Mouse (Mus musculus) c-Kit-positive CD71-positive TER-119-positive erythroid progenitor cells, embryonic 14.5 days (primary cell): ENCODE data around the gene Srgap1.

Experiments
- DNase-seq: peaks from one replicate; pipeline ENCODE4 v3.0.0-alpha.2; 2013; ENCODE audit warnings: low spot score

Gene Srgap1

DNA sequence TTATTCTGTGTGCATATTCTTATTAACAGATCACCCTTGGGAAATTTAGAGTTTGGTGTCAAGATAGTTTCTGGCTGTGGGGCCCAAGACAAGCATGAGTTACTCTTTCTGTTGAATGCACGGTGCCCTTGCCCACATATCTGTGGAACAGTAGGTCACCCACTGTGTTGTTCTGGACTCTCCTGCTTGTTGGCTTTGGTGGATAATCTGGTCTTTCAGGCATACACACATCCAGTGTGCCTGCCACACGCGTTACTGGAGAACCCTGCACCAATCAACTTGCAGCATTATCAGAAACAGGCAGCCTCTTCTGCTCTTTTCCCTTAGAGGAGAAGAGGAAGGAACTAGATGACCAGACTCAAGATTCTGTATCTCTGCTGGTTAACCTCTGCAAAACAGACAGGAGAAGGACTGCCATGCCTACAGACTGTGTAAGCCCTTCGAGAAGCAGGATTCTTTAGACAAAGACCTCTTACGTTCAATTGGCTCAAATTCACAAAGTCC is 217.3 kb downstream of the Srgap1 start:
- DNase-seq: no peak

DNA sequence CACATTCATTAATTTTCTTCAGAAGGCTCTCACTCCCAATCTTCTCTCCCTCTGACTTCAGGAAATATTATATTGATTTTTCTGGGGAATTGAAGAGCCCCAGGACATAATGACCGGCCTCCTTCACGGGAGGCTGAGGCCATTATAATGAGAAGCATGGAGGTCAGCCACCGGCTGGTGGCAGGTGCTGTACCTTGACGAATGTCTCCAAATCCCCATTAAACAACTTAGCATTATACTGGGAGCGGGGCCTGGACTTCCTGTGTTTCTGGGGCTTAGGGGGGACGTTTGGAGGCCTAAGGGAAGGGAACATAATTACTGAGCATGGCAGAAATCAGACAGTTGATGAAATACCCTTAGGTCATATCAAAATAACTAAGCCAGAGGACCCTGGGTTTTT is 218.1 kb downstream of the Srgap1 start:
- DNase-seq: no peak

DNA sequence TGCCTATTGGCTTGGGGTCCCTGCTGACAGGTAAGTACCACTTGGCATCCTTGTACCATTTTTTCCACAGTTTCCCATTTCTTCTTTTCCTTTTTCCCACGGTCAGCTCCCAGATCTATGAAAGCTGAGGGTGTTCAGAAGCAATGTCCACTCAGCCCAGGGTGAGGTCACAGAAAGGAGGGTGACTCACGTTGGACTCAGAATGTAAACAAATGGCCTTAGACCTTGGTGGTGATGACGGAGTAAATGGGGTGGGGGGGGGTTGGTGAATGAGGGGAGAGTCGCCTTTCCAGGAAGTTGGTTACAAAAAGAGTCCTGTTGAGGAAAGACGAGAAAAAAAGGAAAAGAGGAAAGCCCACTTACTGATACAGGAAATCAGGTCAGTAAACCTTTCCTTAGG is 224.4 kb downstream of the Srgap1 start:
- no peak for DNase-seq

DNA sequence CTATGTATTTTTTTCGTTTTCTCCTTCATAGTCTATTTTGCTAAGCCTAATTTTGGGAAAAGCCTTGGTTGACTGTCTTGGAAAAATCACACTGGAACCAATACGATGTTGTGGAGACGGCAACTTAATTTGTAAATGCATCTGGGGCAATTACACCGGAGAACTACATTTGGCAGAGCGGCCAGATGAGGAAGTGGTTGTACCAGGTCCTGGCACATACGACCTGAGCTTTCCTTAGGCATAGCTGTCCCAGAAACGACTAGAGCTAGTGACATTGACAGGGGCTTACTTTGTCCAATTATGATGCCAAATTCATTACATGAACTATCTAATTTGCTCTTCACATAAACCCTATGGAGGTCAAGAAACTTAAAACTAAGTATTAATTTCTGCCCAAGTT is 226.3 kb downstream of the Srgap1 start:
- DNase-seq: no peak

DNA sequence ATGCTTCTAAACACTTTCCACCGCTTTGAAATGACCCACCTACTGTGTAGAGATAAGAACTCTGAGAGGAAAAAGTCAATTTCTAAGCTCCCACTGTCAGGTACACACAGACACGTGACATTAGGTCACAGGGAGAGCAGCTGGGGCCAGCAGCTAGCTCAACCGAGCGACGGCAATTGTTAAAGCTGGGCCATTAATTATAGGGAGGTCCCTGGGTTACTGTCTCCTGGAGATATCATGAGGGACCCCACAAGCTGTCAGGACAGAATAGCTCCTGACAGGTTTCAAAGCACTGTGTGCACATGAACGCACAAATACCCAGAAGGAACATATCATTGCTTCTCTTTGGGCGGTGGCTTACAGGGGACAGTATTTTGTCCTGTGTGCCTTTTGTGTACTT is 229.1 kb downstream of the Srgap1 start:
- no peak for DNase-seq

DNA sequence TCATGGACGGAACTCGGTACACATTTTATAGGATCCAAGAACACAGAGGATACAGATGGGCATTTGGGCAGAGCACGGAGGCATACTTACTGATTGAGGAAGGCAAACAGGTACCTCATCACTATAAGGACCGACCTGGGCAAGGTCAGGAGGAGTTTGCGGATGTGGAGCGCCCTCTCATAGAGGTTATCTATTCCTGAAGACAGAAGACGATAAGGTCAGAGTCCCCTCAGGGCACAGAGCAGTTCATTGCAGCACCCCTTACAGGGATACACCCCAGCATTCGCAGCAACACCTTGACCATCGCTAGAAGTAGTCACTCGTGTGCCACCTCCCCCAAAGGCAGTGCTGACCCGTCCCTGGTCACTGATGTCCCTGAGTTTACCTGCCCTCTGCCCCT is 239.3 kb downstream of the Srgap1 start:
- no peak for DNase-seq

GRCm38 (mm10) chr10:121806806-121807205 is 240.3 kb downstream of the Srgap1 start:
- no peak for DNase-seq

GRCm38 (mm10) chr10:121805933-121806341 is 241.2 kb downstream of the Srgap1 start:
- DNase-seq: no peak

DNA sequence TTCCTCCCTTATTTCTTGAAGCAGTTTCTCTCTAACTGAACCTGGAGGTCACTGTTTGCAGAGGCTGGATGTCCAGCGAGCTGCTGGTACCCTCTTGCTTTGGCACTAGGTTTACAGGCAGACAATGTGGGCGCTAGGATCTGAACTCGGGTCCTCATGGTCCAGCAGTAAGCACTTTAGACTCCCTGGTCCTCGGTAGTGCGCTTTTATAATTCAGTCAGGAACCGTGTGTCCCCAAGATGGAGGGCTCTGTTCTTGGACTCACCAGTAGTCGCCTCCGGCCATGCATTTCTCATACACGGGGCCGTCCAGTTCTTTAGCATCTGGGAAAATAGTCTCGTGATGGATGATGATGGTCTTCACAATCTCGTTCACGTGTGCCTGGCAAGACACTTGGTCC is 242.6 kb downstream of the Srgap1 start:
- DNase-seq: no peak

GRCm38 (mm10) chr10:121800041-121800440 is 247.1 kb downstream of the Srgap1 start:
- no peak for DNase-seq

DNA sequence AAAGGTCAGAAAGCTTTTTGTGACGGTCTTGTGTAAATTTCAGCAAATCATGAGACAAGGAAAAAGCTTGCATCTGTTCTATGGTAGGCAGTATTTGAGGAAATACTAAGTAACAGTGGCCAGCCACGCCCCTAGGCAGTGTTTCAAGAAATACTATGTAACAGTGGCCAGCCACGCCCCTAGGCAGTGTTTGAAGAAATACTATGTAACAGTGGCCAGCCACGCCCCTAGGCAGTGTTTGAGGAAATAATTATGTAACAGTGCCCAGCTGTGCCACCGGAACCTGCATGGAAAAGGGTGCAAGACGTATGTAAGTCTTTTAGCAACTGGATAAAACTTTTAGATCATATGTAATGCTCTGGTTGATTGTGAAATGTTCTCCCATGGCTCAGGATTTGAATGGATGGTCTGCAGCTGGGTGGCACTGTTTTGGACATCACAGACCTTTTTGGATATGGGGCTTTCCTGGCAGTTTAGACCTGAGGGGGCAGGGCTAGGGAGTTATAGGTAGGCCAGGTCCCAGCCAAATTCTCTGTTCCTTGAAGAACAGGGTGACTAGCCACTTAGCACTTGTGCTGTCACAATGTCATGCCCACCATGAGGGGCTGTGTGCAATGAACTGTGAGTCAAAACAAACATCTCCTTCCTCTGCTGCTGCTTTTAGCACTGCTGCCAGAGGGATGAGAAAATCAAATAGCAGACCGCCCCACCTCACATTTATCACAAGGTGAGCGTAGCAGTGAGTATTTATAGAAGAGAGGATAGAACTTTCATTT is 250.9 kb downstream of the Srgap1 start:
- peak; percentile 5 for DNase-seq

DNA sequence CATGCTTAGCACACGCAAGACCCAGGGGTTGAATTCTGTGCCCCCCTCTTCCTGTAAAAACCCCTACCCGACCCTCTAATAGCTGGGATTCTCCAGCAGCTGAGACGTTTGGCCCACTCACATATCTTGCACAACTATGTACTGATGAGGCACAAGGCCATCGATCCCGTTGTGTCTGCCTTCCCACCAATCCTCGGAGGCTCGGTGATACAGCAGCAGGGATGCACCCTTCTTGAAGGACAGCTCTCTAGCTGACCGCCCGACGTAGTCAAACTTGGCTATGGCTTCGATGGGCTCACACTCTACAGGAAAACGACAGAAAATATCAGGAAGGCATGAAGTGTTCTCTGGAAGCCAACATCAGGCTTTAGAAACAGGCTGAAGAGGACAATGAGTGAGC is 252.6 kb downstream of the Srgap1 start:
- DNase-seq: no peak

DNA sequence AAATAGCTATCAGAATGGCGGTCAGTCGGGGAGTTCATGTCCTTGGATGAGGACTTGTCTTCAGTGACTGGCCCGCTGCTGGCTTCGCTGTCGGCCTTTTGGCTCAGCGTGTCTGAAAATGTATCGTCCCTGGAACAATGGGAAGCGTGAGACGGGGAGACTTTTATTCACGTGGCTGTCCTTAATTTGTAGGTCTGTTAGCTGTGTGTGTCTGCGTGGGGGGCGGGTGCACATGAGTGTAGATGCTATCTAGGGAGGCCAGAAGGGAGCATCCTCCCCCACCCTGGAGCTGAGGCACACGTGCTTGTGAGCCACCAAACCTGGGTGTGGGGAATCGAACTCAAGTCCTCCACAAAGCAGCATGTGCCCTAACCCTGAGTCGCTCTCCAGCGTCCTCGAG is 254.5 kb downstream of the Srgap1 start:
- DNase-seq: no peak

DNA sequence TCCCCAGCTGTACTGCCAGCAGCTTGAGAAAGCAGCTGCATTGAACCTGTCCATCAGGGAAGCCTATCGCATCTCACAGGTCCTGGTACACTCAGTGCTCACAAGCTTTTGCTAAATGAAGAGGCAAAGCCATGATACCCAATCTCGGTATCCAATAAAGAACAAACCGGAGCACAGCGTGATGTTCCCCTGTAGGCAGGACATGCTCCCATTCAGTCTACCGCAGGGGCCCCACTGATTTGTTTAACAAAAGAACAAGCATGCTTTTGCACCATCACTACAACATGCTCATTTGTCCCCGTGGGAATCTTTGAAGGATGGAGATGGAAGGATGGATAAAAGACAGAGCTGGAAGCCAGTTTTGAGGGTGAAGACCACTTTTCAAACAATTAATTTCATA is 257.0 kb downstream of the Srgap1 start:
- DNase-seq: no peak

DNA sequence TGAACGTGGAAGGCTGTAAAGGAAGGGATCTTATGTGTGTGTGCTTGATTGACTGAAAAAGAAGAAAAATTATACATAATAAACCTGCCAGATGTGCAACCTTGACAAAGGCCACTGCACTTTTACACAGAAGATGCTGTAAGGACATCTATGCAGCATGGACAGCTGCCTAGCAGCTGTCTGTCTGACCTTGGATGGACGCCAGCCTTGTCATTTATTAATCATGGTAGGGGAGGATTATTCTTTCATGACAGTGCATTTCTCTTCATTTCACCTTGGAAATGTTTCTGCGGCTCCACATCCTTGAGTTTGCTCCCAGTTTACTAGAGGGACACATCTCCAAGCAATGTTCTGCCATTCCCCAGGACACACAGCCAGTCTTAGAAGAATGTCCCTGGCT is 258.6 kb downstream of the Srgap1 start:
- no peak for DNase-seq

DNA sequence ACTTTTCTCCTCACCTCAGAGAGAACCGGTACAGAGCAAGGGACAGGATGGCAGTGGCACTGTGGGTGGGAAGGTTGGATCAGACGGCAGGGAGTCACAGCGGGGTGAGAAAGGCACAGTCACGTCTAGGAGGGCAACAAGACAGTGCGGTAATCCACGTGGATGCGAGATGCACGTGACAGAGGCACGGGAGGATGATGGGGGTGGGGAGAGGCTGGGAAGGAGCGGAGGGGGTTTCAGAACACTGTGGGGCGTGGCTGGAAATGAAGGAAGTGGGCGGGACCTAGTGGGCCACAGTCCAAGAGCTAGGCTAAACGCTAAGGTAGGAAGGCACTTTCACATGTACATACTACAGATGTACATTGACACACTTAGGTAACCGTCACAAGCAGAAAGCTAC is 266.0 kb downstream of the Srgap1 start:
- DNase-seq: no peak

GRCm38 (mm10) chr10:121775990-121776389 is 271.1 kb downstream of the Srgap1 start:
- DNase-seq: no peak

GRCm38 (mm10) chr10:121773813-121774212 is 273.3 kb downstream of the Srgap1 start:
- DNase-seq: no peak

DNA sequence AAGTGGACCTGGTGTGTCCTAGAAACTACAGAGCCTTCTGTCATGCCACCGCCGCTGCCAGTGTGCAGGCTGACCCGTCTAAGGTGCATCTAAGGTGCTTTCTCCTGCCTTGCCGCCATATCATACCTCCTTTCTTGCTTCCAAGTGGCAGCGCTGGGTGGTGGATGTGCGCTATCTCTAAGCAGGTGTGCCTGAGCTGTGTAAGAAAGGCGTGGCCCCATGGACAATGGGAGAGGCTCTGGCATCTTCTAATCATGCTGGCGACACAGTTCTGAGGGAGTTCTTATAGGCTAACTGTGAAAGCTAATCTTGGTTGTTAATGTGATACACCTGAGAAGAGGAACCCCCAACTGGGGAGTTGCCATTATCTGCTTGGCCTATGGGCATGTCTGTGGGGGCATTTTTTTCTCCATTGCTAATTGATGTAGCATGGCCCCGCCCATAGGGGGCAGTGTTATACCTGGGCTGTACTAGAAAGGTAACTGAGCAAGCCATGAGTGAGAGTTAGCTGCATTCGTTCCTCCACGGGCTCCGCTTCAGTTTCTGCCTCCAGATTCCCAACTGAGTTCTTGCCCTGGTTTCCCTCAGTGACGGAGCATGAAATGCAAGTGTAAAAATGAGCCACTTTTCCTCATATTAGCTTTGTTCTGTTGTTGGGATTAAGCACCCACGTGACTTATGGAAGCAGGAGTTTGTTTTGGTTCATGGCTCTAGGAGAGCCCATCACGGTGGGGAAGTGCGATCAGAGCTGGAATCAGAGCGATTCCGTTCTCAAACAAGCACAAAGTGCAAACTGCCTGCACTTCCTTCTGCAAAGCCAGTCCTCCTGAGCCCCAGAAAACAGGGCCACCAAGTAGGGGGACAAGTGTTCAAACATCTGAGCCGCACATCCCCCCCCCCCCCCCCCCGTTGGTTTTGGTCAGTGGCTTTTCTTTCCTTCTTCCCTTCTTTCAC is 276.2 kb downstream of the Srgap1 start:
- DNase-seq: peak; percentile 5

DNA sequence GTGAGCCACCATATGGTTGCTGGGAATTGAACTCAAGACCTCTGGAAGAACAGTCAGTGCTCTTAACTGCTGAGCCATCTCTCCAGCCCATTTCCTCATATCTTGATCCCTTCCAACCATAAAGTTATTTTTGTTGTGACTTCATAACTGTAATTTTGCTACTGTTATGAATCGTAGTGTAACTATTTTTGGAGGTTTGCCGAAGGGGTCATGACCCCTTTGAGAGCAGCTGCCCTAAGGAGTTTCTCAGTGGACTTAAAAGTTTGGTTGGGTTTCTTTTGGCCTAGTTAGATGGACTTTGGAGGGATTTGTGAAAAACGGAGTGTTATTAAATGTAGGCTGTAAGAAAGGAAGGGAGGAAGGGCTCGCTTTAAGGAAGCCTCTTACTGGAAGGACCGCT is 277.4 kb downstream of the Srgap1 start:
- no peak for DNase-seq

DNA sequence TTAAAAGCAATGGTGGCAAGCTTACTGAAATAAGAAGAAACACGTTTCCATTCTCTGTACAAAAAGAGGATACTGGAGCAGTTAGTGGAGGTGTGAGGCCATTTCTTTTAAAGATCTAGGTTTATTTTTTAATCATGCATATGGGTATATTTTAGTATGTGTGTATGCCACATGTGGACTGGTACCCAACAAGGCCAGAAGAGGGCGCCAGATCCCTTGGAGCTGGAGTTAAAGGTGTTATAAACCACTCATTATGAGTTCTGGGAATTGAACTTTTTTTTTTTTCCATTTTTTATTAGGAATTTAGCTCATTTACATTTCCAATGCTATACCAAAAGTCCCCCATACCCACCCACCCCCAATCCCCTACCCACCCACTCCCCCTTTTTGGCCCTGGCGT is 279.8 kb downstream of the Srgap1 start:
- DNase-seq: peak; percentile 23

DNA sequence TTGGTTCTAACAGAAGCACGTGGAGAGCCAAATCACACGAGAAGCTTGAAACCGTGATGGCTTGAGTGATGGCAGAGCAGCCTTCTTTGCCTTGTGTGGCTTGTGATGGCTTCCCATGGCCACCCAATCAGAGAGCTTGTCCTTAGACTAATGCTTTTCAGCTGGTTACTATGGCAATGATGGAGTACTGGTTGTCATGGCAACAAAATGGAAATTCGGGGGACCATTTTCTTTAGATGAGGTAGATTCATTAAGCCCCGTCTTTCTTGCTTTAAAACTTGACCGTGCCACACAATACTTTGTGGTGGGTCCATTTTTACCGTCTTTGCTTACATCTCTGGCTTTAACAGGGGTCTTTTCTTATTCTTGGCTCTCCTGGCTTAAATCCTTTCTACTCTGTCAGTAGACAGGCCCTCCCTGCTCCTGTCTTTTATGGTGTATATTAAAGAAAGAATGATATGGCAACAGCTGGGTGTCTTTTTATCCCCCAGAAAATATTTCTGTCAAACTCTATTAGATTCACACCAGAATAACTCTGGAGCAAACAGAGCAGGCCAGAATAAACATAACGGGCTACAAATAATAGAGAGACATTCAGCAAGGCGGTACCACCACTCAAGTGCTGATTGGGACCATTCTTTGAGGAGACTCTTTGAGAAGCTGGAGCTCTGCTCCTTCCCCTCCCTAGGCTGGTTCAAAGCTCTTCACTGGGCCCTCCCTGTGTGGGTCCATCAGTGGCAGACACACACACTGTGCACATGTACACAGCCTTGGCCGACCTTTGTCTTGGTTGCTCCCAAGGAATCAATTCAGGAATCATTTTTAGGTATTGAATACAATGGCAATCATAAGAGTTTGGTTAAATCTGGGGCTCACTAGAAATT is 281.7 kb downstream of the Srgap1 start:
- no peak for DNase-seq
